Mouse (Mus musculus) embryonic fibroblast, embryonic 13.5 days (primary cell): ENCODE data around the gene Fdxr. TPM values are rescaled to one million over a fixed set of nuclear protein-coding genes. Genes with fewer than 3 reads are reported as not detected.

Source experiments
- H3K27ac ChIP-seq: 2 replicates; pipeline ENCODE4 v1.5.1; 2012; ENCODE audit warnings: low read length, control low read depth, inconsistent platforms; ENCODE audit not compliant: insufficient read depth
- H3K4me1 ChIP-seq: 2 replicates; pipeline ENCODE4 v1.6.1; 2011; ENCODE audit warnings: low read length; ENCODE audit not compliant: control insufficient read depth, insufficient read depth
- H3K4me3 ChIP-seq: 2 replicates; pipeline ENCODE4 v1.5.1; 2011; ENCODE audit warnings: mild to moderate bottlenecking, control low read depth, low read length; ENCODE audit not compliant: insufficient read depth
- CTCF ChIP-seq: IDR thresholded peaks from 2 replicates; pipeline ENCODE4 v1.5.1; 2011; ENCODE audit warnings: mild to moderate bottlenecking, control low read depth, low read length, moderate library complexity, borderline replicate concordance; ENCODE audit not compliant: insufficient read depth
- POLR2A ChIP-seq: IDR thresholded peaks from 2 replicates; pipeline ENCODE4 v1.6.1; 2011; ENCODE audit warnings: low read depth, mild to moderate bottlenecking, control low read depth, low read length, moderate library complexity
- polyA plus RNA-seq: library from polyadenylated mRNA; stranded (reverse); fragments of >200 nt; gene quantifications from 2 replicates; pipeline ENCODE4 v1.2.4, GENCODE M21; 2011; ENCODE audit warnings: low read depth; ENCODE audit not compliant: missing spikeins, insufficient read length

Gene Fdxr
- polyA plus RNA-seq, 1 experiment: 6.4 TPM

DNA sequence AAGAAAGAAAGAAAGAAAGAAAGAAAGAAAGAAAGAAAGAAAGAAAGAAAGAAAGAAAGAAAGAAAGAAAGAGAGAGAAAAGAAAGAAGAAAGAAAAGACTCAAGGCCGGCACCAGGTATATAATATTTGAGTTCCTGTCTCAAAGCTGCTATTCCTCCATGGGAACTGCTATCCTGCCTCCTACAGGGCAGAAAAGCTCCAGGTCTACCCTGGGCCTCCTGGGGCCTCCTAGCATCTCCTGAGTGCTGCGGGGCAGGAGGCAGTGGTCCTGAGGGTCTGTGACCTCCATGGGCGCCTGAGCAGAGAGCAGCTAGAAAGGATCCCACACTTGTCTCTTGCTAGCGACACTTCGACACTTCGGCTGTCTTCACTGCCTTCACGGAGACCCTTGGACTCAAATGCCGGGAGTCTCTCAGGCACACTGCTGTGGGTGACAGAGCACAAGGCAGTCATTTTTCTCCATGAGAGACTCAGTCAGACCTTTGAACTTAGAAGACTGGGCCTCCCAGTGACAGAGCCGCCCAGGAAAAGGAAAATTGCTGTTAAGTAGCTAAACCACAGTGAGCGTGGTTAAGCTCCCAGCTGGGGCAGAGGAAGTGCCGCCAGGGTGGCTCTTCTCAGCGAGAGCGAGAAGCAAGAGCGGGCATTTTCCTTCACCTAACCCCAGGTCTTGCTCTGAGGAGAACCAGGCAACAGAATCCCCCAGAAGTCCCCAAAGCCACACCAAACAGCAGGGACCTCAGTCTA is 45.5 kb downstream of the Fdxr start:
- Histone ChIP-seq H3K27ac (no peak overlapping the region), H3K4me1 (no peaks in the 10 kb centered on the region), H3K4me3 (no peak overlapping the region)
- no peak for TF ChIP-seq CTCF
- TF ChIP-seq POLR2A: no peak

- TF ChIP-seq CTCF (no peak), POLR2A (no peak)
- Histone ChIP-seq H3K27ac (no peak overlapping the region), H3K4me1 (no peaks in the 10 kb centered on the region), H3K4me3 (no peak overlapping the region)
Observed at GRCm38 (mm10) chr11:115229021-115229930, 47.6 kb downstream of the Fdxr start.

DNA sequence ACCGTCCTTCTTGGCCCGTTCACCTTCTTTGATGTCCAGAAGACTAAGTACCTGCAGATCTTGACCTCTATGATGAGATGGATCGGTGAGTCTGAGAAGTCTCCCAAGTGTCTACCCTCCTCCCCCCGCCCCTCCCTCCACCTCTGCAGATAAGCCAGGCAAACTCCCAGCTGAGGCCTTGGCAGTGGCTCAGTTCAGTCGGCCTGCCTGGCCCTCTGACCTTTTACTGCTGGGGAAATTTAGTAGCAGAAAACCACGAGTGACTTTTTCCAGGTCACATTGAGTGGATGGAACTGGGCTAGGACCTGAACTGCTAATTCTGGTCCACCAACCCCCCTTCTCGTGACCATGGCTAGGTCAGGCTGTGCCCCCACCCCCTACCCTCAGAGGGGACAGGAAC is 48.4 kb downstream of the Fdxr start:
- H3K4me3 ChIP-seq: no peak overlapping the region
- TF ChIP-seq POLR2A: no peak
- TF ChIP-seq CTCF: no peak
- no peaks in the 10 kb centered on the region for H3K4me1 ChIP-seq
- H3K27ac ChIP-seq: no peak overlapping the region

DNA sequence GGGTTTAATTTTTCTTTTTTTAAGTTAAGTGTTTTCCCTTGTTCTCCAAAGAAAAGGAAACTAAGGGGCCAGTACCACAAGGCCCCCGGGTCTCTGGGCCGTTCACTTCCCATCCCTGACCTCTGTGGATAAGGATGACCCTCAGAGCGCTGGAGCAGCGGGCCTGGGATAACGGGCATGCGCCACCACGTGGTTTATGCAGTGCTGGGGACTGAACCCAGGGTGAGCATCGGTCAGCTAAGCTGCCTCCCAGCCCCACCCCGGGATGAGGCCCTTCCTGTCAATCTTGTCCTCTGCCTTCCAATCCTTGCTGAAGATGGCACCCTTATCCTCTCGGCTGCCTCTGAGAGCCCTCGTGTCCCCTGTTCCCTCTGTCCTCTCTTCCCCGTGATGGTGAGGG is 49.2 kb downstream of the Fdxr start:
- TF ChIP-seq POLR2A (no peak), CTCF (no peak)
- H3K27ac ChIP-seq: no peak overlapping the region
- H3K4me1 ChIP-seq: no peaks in the 10 kb centered on the region
- no peak overlapping the region for H3K4me3 ChIP-seq

- Histone ChIP-seq H3K4me3 (no peak overlapping the region), H3K4me1 (no peaks in the 10 kb centered on the region), H3K27ac (no peak overlapping the region)
- TF ChIP-seq CTCF: no peak
- TF ChIP-seq POLR2A: no peak
Observed at GRCm38 (mm10) chr11:115226811-115227491, 49.9 kb downstream of the Fdxr start.

GRCm38 (mm10) chr11:115225301-115225700 is 51.5 kb downstream of the Fdxr start:
- H3K4me3 ChIP-seq: no peak overlapping the region
- no peak overlapping the region for H3K27ac ChIP-seq
- no peak for TF ChIP-seq CTCF
- no peak for TF ChIP-seq POLR2A
- H3K4me1 ChIP-seq: no peaks in the 10 kb centered on the region

- Histone ChIP-seq H3K4me1 (no peaks in the 10 kb centered on the region), H3K4me3 (no peak overlapping the region), H3K27ac (no peak overlapping the region)
- no peak for TF ChIP-seq CTCF
- TF ChIP-seq POLR2A: no peak
Observed at GRCm38 (mm10) chr11:115224889-115225288, 52.0 kb downstream of the Fdxr start.

GRCm38 (mm10) chr11:115223877-115224276 is 53.0 kb downstream of the Fdxr start:
- H3K27ac ChIP-seq: no peak overlapping the region
- no peak overlapping the region for H3K4me3 ChIP-seq
- TF ChIP-seq CTCF (no peak), POLR2A (no peak)
- H3K4me1 ChIP-seq: no peaks in the 10 kb centered on the region

- Histone ChIP-seq H3K4me1 (no peaks in the 10 kb centered on the region), H3K4me3 (no peak overlapping the region), H3K27ac (no peak overlapping the region)
- no peak for TF ChIP-seq CTCF
- no peak for TF ChIP-seq POLR2A
Observed at GRCm38 (mm10) chr11:115223451-115223850, 53.4 kb downstream of the Fdxr start.

DNA sequence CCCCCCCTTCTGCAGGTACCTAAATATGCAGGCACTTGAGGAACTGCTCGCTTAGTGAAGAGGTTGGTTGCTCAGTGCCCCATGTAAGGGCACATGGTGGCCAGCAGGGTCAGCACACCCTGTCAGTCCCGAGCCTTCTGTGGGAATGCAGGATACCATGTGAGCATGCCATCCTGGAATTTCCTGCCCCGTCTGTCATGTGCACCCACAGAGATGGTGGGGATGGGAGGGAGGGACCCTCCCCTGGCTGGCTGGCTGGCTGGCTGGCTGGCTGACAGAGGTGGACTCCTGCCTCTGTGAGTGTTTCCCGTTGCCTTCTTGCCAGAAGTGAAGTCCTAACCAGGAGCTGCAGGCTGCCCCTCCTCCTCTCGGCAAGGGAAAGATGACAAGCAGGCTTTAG is 54.3 kb downstream of the Fdxr start:
- Histone ChIP-seq H3K4me3 (no peak overlapping the region), H3K27ac (no peak overlapping the region), H3K4me1 (no peaks in the 10 kb centered on the region)
- TF ChIP-seq CTCF (no peak), POLR2A (no peak)
